Mouse (Mus musculus): ENCODE measurements around the gene Lgr6.

- TF ChIP-seq GATA1 (IDR thresholded peaks at IDR 0.05; ENCODE audit: borderline replicate concordance, low read length) (no peak), CTCF (IDR thresholded peaks at IDR 0.05; ENCODE audit: low read depth, low read length) (no peak)
Measured at GRCm38 (mm10) chr1:134942898-134943297, 162.2 kb downstream of the Lgr6 start.
